Mouse (Mus musculus) forebrain, embryonic 15.5 days (tissue): ENCODE data around the gene Wbp2. TPM values are rescaled to one million over a fixed set of nuclear protein-coding genes. Genes with fewer than 3 reads are reported as not detected.
A peak's percentile ranks its signal among the peaks of the same experiment; 100 is the strongest.

Experiments
- ATAC-seq: fragments of 200-750 bp; cut with Nextera tagmentation; replicated peaks from 2 replicates; pipeline ENCODE4 v1.8.0; 2017; ENCODE audit warnings: mild to moderate bottlenecking, moderate TSS enrichment, moderate library complexity
- H3K27ac ChIP-seq: fragments of 300-500 bp; sonication (generic); replicated peaks from 2 replicates; pipeline ENCODE4 v1.5.1; 2015; ENCODE audit warnings: mild to moderate bottlenecking, inconsistent platforms
- H3K27me3 ChIP-seq: fragments of 300-500 bp; sonication (generic); 2 replicates; pipeline ENCODE4 v1.6.1; 2015; ENCODE audit warnings: inconsistent platforms
- H3K36me3 ChIP-seq: fragments of 300-500 bp; sonication (generic); 2 replicates; pipeline ENCODE4 v1.6.1; 2015; ENCODE audit warnings: mild to moderate bottlenecking, inconsistent platforms
- H3K4me1 ChIP-seq: fragments of 300-500 bp; sonication (generic); 2 replicates; pipeline ENCODE4 v1.6.1; 2015; ENCODE audit warnings: inconsistent platforms
- H3K4me2 ChIP-seq: fragments of 300-500 bp; sonication (generic); replicated peaks from 2 replicates; pipeline ENCODE4 v1.6.1; 2015; ENCODE audit warnings: mild to moderate bottlenecking, inconsistent platforms
- H3K4me3 ChIP-seq: fragments of 300-500 bp; sonication (generic); 2 replicates; pipeline ENCODE4 v1.5.1; 2015; ENCODE audit warnings: mild to moderate bottlenecking, inconsistent platforms
- H3K9ac ChIP-seq: fragments of 300-500 bp; sonication (generic); replicated peaks from 2 replicates; pipeline ENCODE4 v1.6.1; 2015; ENCODE audit warnings: mild to moderate bottlenecking, inconsistent platforms
- H3K9me3 ChIP-seq: fragments of 300-500 bp; sonication (generic); 2 replicates; pipeline ENCODE4 v1.6.1; 2016; ENCODE audit warnings: inconsistent platforms
- WGBS: fragments of 180-500 bp; shearing (Covaris S2); methylation state at CpG from one replicate; pipeline ENCODE4 v1.1.7; 2015; ENCODE audit warnings: mixed read lengths; 5-methylcytosine and 5-hydroxymethylcytosine counted together
- polyA plus RNA-seq: library from polyadenylated mRNA; unstranded; fragments of >200 nt; fragmentation: Nextera tagmentation; extraction: Ambion mirVana; gene quantifications from 2 replicates; pipeline ENCODE4 v1.2.1, GENCODE M21; 2015

Wbp2 gene
- polyA plus RNA-seq, 1 experiment from 2014 or later, result 138 TPM

DNA sequence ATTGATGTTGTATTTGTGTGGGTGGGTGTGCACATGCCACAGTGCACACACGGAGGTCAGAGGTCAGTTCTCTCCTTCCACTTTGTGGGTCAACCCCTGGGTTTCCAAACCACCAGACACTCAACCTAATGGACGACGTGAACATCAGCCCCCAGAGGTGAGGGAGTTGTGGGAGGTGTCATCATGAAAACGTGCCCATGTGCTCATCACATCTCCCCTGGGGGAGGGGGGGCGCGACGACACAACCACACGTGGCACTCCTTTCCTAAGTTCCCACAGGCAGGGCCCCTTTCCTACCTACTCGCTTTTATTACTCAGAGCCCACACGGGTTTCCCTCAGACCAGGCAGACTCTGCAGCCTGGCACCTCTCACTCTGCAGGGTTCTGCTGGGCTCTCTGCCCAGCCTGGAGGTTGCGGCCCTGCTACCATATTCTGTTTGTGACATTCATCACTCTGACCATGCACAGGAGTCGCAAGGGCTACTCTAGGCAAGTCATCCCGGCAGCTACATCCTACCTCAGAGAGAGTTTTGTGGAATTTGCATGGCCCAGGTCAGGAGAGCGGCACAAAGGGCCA is 3.6 kb downstream of the Wbp2 start:
- no peak overlapping the region for H3K27ac ChIP-seq
- peaks cover 17% of the 10 kb centered on the region for H3K4me1 ChIP-seq
- ATAC-seq, result no peak
- no peak overlapping the region for H3K4me2 ChIP-seq
- peaks cover 47% of the 10 kb centered on the region for H3K36me3 ChIP-seq
- H3K9ac ChIP-seq, result no peak overlapping the region
- no peak overlapping the region for H3K4me3 ChIP-seq
- 90% methylated on average over 14 of the region's 14 CpGs for WGBS
- H3K27me3 ChIP-seq, result no peaks in the 10 kb centered on the region
- H3K9me3 ChIP-seq, result no peaks in the 10 kb centered on the region

DNA sequence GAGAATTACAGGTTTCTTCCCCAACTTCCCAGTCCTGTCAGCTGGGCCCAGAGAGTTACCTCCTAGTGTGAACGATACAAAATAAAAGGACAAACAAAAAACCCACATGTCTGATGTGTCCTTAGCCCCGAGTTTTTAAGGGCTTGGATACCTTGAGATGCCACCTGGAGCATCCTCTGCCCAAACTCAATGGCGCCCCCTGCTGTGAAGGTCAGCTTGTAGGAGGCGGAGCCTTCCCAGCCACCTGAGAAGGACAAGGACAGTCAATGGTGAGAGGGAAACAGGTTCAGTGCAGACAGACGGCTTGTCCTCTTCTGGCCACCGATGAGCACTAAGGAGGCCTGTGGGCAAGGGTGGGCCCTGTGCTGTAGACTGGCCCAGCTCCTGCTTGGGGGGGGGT is 5.7 kb downstream of the Wbp2 start:
- no peak for ATAC-seq
- Histone ChIP-seq H3K9me3 (no peaks in the 10 kb centered on the region), H3K27me3 (no peaks in the 10 kb centered on the region), H3K27ac (no peak overlapping the region), H3K4me3 (no peak overlapping the region), H3K4me1 (peaks cover 15% of the 10 kb centered on the region), H3K9ac (no peak overlapping the region), H3K4me2 (no peak overlapping the region), H3K36me3 (peaks cover 47% of the 10 kb centered on the region)
- WGBS, result 73% methylated on average over 6 of the region's 6 CpGs

DNA sequence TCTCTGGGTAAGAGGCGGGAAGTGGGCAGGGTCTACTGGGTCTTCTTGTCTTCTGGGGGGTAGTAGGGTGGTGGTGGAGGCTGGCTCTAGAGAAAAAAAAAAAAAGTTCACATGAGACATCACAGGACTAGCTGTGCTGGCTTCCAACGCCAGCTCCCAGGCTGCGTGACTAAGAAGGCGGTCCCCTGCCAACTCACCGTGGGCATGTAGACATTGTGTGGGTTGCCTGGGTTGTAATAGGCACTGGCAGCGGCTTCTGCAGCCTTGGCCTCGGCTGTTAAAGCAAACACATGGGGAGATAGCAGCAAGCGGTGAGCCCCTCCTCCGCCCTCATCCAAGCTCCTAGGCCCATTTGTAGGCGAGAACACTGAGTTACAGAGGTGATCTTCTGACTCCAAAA is 7.3 kb downstream of the Wbp2 start:
- no peak for ATAC-seq
- no peak overlapping the region for H3K4me2 ChIP-seq
- no peak overlapping the region for H3K9ac ChIP-seq
- peaks cover 47% of the 10 kb centered on the region for H3K36me3 ChIP-seq
- H3K27me3 ChIP-seq, result no peaks in the 10 kb centered on the region
- no peaks in the 10 kb centered on the region for H3K9me3 ChIP-seq
- WGBS, result 77% methylated on average over 10 of the region's 10 CpGs
- no peak overlapping the region for H3K4me3 ChIP-seq
- no peak overlapping the region for H3K27ac ChIP-seq
- peaks cover 7% of the 10 kb centered on the region; the same call in 1 of the 2 replicates for H3K4me1 ChIP-seq

DNA sequence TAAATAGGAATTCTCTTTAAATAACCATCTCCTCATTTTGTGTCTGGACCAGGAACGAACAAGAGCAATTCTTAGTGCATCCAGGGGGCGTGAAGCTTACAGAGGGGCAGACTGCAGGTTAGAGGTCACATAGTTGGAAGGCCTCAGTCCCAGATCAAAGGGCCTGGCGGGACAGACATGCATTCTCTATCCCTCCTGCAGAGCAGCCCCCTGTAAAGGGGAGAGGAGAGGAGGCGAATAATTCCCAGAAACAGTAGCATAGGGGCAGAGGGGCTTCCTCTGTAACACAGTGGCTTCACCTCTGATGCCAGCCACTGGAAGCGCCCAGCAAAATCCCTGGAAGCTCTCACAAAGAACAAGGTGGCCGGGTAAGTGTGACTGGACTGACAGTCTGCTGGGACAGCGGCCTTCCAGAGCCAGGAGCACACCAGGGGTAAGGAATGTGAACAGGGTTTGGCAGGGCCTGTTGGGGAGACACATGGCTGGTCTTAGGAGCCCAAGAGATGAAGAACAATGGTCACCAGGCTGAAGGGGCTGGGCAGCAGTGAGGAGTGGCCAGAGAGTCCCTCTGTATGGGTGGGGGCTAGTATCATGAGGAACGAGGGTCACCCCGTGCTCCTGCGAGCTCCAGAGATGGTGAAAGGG is 8.0 kb downstream of the Wbp2 start:
- Histone ChIP-seq H3K9me3 (no peaks in the 10 kb centered on the region), H3K36me3 (peaks cover 45% of the 10 kb centered on the region), H3K27ac (no peak overlapping the region), H3K9ac (no peak overlapping the region), H3K4me3 (no peak overlapping the region), H3K4me2 (no peak overlapping the region), H3K27me3 (no peaks in the 10 kb centered on the region), H3K4me1 (peaks cover 7% of the 10 kb centered on the region; the same call in 1 of the 2 replicates)
- WGBS, result 40% methylated on average over 10 of the region's 10 CpGs
- ATAC-seq, result no peak

DNA sequence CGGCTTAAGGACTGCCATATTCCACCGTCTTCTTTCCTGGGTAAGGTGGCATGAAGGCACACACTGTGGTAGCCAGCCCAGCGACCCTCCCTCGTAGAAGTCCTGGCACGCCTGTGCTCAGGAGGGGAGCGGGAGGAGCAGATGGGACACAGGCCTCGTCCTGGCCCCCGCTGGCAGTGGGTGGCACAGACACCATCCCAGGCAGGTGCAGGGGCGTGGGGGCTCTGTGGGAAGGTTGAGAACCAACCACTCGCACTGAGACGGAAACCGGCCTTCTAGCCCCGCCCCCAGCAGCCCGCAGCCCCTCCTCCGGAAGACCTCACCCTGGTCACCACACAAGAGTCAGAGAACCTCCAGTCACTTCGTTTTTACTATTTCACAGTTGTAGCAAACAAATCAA is 8.6 kb downstream of the Wbp2 start:
- H3K36me3 ChIP-seq, result peaks cover 40% of the 10 kb centered on the region
- 9% methylated on average over 16 of the region's 16 CpGs for WGBS
- no peaks in the 10 kb centered on the region for H3K9me3 ChIP-seq
- no peaks in the 10 kb centered on the region for H3K27me3 ChIP-seq
- H3K4me1 ChIP-seq, result peaks cover 7% of the 10 kb centered on the region; the same call in 1 of the 2 replicates
- H3K4me3 ChIP-seq, result peak overlapping the region; percentile 19; the same call in 1 of the 2 replicates
- H3K9ac ChIP-seq, result peak overlapping the region; percentile 28; the same call in 1 of the 2 replicates
- no peak overlapping the region; the same call in 1 of the 2 replicates for H3K27ac ChIP-seq
- ATAC-seq, result peak; percentile 34; the same call in 1 of the 2 replicates
- peak overlapping the region; percentile 36 for H3K4me2 ChIP-seq

DNA sequence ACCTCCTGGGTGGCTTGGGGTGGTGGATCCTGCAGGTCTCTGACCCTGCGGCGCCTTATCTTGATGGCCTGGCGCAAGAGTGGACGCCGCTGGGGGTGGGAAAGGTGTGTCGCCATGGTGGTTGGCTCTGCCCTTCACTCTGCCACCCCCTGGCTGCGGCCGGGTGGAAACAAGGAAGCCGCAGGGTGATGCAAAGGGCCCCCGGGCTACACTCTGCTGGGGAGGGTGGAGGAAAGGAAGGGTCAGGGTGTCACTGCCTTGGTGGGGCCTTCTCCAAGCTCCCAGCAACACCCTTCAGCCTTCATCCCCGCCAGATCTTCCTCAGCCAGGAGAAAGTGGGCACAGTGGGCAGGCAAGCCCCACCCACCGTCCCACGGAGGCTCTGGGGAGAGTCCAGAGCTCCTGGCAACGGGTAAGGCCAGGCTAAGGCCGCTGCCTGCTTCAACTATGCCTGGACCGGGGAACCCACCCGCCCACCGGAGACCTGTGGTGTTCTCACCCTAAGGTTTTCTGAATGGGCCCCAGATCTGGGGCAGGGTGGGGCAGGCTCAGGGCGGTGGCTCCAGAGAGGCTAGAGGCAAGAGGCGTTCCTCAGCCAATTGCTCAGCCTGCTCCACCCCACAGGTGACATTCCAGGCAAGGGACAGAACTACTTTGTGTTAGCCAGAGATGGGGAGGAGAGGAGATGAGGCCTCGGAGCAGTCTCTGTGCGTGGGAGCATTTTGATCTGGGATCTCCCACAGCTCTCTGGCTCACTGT is 9.2 kb downstream of the Wbp2 start, which contains the start of gene Unc13d:
Gene Unc13d, minus strand, starts transcription at position 516 of the 759 bp plus-strand sequence.
- no peaks in the 10 kb centered on the region for H3K27me3 ChIP-seq
- WGBS, result 73% methylated on average over 22 of the region's 22 CpGs
- H3K4me2 ChIP-seq, result peak within 1 kb of the TSS; percentile 36
- peak within 1 kb of the TSS; percentile 19; the same call in 1 of the 2 replicates for H3K4me3 ChIP-seq
- H3K9ac ChIP-seq, result peak within 1 kb of the TSS; percentile 28; the same call in 1 of the 2 replicates
- ATAC-seq, result no peak
- H3K36me3 ChIP-seq, result peaks cover 36% of the 10 kb centered on the region
- no peak within 1 kb of the TSS; the same call in 1 of the 2 replicates for H3K27ac ChIP-seq
- H3K9me3 ChIP-seq, result no peaks in the 10 kb centered on the region
- peaks cover 7% of the 10 kb centered on the region; the same call in 1 of the 2 replicates for H3K4me1 ChIP-seq

DNA sequence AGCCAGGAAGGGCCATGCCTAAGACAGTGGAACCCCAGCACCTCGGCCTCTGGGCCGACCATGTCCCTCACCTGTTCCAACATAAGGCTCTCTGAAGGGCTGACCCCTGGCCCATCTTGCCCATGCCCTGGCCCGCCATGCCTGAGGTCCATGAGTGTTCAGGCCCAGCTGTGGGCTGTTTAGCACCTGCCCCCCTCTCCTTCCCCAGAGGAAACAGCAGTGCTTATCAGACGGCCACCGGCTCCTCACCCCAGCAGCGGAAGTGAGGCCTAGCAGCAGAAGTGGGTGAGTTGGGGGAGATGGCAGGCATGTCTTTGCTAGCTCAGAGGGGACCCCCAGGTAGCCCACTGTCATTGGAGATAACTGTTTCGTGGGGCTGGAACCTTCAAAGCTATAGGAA is 10.0 kb downstream of the Wbp2 start:
- no peak for ATAC-seq
- no peak overlapping the region for H3K9ac ChIP-seq
- no peaks in the 10 kb centered on the region for H3K27me3 ChIP-seq
- 92% methylated on average over 7 of the region's 7 CpGs for WGBS
- H3K4me3 ChIP-seq, result no peak overlapping the region
- H3K36me3 ChIP-seq, result peaks cover 28% of the 10 kb centered on the region
- H3K27ac ChIP-seq, result no peak overlapping the region
- peaks cover 7% of the 10 kb centered on the region; the same call in 1 of the 2 replicates for H3K4me1 ChIP-seq
- no peaks in the 10 kb centered on the region for H3K9me3 ChIP-seq
- H3K4me2 ChIP-seq, result no peak overlapping the region

DNA sequence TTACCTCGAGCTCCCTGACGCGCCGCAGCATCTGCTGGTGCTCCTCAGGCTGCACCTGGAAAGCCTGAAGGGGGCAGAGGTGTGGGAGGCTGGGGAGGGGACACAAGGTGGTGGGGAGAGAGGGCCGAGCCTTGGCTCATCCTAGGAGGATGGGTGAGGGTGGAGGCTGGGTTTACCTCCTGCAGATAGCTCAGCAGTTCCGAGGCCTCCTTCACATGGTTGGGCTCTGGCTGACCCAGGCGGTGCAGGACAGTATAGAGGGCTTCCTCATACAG is 10.6 kb downstream of the Wbp2 start:
- H3K4me3 ChIP-seq, result no peak overlapping the region
- H3K27me3 ChIP-seq, result no peaks in the 10 kb centered on the region
- 73% methylated on average over 7 of the region's 7 CpGs for WGBS
- no peaks in the 10 kb centered on the region for H3K9me3 ChIP-seq
- peaks cover 22% of the 10 kb centered on the region for H3K36me3 ChIP-seq
- peaks cover 7% of the 10 kb centered on the region; the same call in 1 of the 2 replicates for H3K4me1 ChIP-seq
- no peak overlapping the region for H3K27ac ChIP-seq
- no peak for ATAC-seq
- H3K9ac ChIP-seq, result no peak overlapping the region
- no peak overlapping the region for H3K4me2 ChIP-seq

DNA sequence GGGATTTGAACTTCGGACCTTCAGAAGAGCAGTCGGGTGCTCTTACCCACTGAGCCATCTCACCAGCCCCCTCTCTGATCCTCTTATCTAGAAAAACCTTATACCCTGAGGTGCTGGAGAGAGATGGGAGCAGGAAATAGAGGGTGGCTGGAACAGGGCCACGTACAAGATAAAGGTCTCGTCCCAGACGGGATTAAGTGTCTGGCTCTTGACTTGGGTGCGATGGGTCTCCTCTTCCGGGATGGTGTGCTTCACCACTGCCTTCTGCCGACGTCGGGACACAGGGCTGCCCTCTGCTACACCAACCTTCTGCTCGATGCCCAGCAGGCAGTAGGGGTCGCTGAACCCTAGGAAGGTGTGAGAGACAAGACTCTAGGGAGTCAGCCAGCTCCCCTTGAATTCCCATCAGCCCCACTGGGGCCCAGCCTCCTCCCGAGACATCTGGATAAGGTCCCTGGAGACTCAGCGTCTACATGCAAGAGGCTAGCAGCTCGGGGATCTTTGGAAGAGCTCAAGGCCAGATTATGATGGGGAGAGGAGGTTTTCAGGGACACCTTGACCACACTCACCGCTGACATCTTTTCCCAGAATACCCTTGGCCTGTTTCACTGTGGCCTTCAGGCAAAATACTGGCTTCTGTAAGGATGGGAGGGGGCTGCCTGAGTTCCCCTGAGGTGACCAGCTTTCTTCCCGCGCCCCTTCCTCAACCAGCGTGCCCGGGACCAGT is 11.1 kb downstream of the Wbp2 start:
- Histone ChIP-seq H3K9me3 (no peaks in the 10 kb centered on the region), H3K27me3 (no peaks in the 10 kb centered on the region), H3K36me3 (peaks cover 17% of the 10 kb centered on the region), H3K27ac (no peak overlapping the region), H3K4me2 (no peak overlapping the region), H3K4me1 (peaks cover 7% of the 10 kb centered on the region; the same call in 1 of the 2 replicates), H3K9ac (no peak overlapping the region), H3K4me3 (no peak overlapping the region)
- ATAC-seq, result no peak
- 55% methylated on average over 20 of the region's 20 CpGs for WGBS

DNA sequence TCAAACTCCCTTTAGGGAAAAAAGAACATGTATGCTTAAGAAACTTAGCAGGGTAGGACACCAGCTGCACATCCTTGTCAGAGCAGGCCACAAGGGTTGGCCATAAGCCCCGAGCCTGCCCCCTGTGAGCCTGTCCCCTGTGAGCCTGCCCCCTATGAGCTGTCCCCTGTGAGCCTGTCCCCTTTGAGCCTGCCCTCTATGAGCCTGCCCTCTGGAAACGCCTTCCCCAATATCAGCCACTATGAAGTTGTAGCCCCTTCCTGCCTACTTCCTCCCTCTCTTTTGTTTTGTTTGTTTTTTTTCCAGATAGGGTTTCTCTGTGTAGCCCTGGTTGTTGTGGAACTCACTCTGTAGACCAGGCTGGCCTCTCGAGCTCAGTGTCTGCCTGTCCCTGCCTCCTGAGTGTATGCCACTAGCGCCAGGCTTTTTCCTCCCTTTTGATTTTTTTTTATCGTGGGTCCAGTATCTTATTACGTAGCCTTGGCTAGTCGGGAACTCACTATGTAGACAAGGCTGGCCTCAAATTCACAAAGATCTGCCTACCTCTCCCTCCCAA is 12.3 kb downstream of the Wbp2 start:
- Histone ChIP-seq H3K9me3 (no peaks in the 10 kb centered on the region), H3K27me3 (no peaks in the 10 kb centered on the region), H3K4me1 (peaks cover 7% of the 10 kb centered on the region; the same call in 1 of the 2 replicates), H3K4me2 (no peak overlapping the region), H3K4me3 (no peak overlapping the region), H3K36me3 (peaks cover 6% of the 10 kb centered on the region), H3K9ac (no peak overlapping the region), H3K27ac (no peak overlapping the region)
- no peak for ATAC-seq
- 71% methylated on average over 7 of the region's 7 CpGs for WGBS

DNA sequence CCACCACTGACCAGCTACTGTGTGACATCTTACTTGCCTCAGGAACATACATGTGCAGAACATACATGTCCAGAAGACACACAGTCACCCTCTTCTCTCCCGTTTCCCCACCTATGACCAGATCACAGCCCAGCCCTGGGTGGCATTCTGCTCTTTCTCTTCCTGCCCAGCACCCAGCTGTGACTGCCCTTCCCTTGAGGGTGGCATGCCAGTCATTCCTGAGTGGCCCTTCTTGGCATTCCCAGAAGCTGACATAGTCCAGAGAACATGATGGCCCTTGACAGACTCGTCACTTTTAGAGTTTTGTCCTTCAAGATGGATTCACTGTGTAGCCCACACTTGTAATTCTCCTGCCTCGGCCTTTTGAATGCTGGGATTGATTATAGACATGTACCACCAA is 14.2 kb downstream of the Wbp2 start:
- H3K9ac ChIP-seq, result no peak overlapping the region

More for the DNA sequence above, 14.2 kb downstream of the Wbp2 start:
- ATAC-seq, result no peak
- Histone ChIP-seq H3K4me1 (no peaks in the 10 kb centered on the region), H3K27me3 (no peaks in the 10 kb centered on the region), H3K9me3 (no peaks in the 10 kb centered on the region), H3K4me3 (no peak overlapping the region), H3K4me2 (no peak overlapping the region), H3K36me3 (no peaks in the 10 kb centered on the region), H3K27ac (no peak overlapping the region)
- 89% methylated on average over 3 of the region's 3 CpGs for WGBS
